Mouse (Mus musculus) forebrain, embryonic 10.5 days (tissue): ENCODE measurements around the gene Angptl8. TPM values are rescaled to one million over a fixed set of nuclear protein-coding genes. Genes with fewer than 3 reads are reported as not detected.

Experiments
- DNase-seq: peaks from one replicate; pipeline ENCODE4 v3.0.0-alpha.2; 2017; ENCODE audit warnings: low spot score; ENCODE audit errors: extremely low spot score
- H3K27ac ChIP-seq: fragments of 300-500 bp; sonication (generic); 2 replicates; pipeline ENCODE4 v1.5.1; 2016; ENCODE audit warnings: mild to moderate bottlenecking
- H3K27me3 ChIP-seq: fragments of 300-500 bp; sonication (generic); 2 replicates; pipeline ENCODE4 v1.6.1; 2016; ENCODE audit warnings: mild to moderate bottlenecking; ENCODE audit not compliant: poor library complexity, severe bottlenecking
- H3K36me3 ChIP-seq: fragments of 300-500 bp; sonication (generic); replicated peaks from 2 replicates; pipeline ENCODE4 v1.6.1; 2016; ENCODE audit warnings: mild to moderate bottlenecking, moderate library complexity
- H3K4me1 ChIP-seq: fragments of 300-500 bp; sonication (generic); 2 replicates; pipeline ENCODE4 v1.6.1; 2016
- H3K4me3 ChIP-seq: fragments of 300-500 bp; sonication (generic); 2 replicates; pipeline ENCODE4 v1.5.1; 2016; ENCODE audit warnings: mild to moderate bottlenecking, moderate library complexity
- H3K9me3 ChIP-seq: fragments of 300-500 bp; sonication (generic); 2 replicates; pipeline ENCODE4 v1.6.1; 2016; ENCODE audit warnings: mild to moderate bottlenecking, moderate library complexity
- WGBS: fragments of 180-500 bp; shearing (Covaris S2); methylation state at CpG from one replicate; pipeline ENCODE4 v1.1.7; 2016; 5-methylcytosine and 5-hydroxymethylcytosine counted together
- polyA plus RNA-seq: library from polyadenylated mRNA; unstranded; fragments of >200 nt; fragmentation: Nextera tagmentation; extraction: Ambion mirVana; gene quantifications from 2 replicates; pipeline ENCODE4 v1.2.1, GENCODE M21; 2016

Gene Angptl8
- polyA plus RNA-seq, 1 experiment from 2014 or later: 0.94 TPM

- Histone ChIP-seq H3K4me3 (no peak overlapping the region), H3K36me3 (peaks cover 71% of the 10 kb centered on the region), H3K4me1 (peaks cover 28% of the 10 kb centered on the region), H3K27ac (no peak overlapping the region), H3K27me3 (no peaks in the 10 kb centered on the region), H3K9me3 (no peaks in the 10 kb centered on the region)
- no peak for DNase-seq
- WGBS: 90% methylated on average over 6 of the region's 6 CpGs
These were observed 7.8 kb downstream of the Angptl8 start for GRCm38 (mm10) chr9:21843086-21843485.

GRCm38 (mm10) chr9:21845381-21846080, 10.2 kb downstream of the Angptl8 start:
- 58% methylated on average over 14 of the region's 14 CpGs for WGBS
- no peaks in the 10 kb centered on the region for H3K27me3 ChIP-seq
- H3K4me3 ChIP-seq: no peak overlapping the region
- H3K36me3 ChIP-seq: peaks cover 52% of the 10 kb centered on the region
- DNase-seq: no peak
- H3K4me1 ChIP-seq: peaks cover 46% of the 10 kb centered on the region
- no peaks in the 10 kb centered on the region for H3K9me3 ChIP-seq
- H3K27ac ChIP-seq: no peak overlapping the region

GRCm38 (mm10) chr9:21846755-21847341, 11.5 kb downstream of the Angptl8 start:
- Histone ChIP-seq H3K36me3 (peaks cover 41% of the 10 kb centered on the region), H3K4me3 (peak overlapping the region; percentile 31), H3K27me3 (no peaks in the 10 kb centered on the region), H3K4me1 (peaks cover 59% of the 10 kb centered on the region), H3K27ac (peak overlapping the region; percentile 83), H3K9me3 (no peaks in the 10 kb centered on the region)
- no peak for DNase-seq
- 21% methylated on average over 11 of the region's 11 CpGs for WGBS

GRCm38 (mm10) chr9:21847425-21847824, 12.1 kb downstream of the Angptl8 start:
- no peak for DNase-seq
- Histone ChIP-seq H3K4me3 (peak overlapping the region; percentile 31; the same call in 1 of the 2 replicates), H3K27ac (peak overlapping the region; percentile 83), H3K36me3 (peaks cover 35% of the 10 kb centered on the region), H3K4me1 (peaks cover 65% of the 10 kb centered on the region), H3K27me3 (no peaks in the 10 kb centered on the region), H3K9me3 (no peaks in the 10 kb centered on the region)
- 26% methylated on average over 3 of the region's 3 CpGs for WGBS

- H3K27ac ChIP-seq: peak overlapping the region; percentile 83
- no peaks in the 10 kb centered on the region for H3K9me3 ChIP-seq
- H3K36me3 ChIP-seq: peaks cover 30% of the 10 kb centered on the region
- peaks cover 70% of the 10 kb centered on the region for H3K4me1 ChIP-seq
- 17% methylated on average over 10 of the region's 10 CpGs for WGBS
- no peaks in the 10 kb centered on the region for H3K27me3 ChIP-seq
- DNase-seq: no peak
- H3K4me3 ChIP-seq: no peak overlapping the region
These were observed 12.6 kb downstream of the Angptl8 start for GRCm38 (mm10) chr9:21847926-21848325.

- no peaks in the 10 kb centered on the region for H3K9me3 ChIP-seq
- H3K4me3 ChIP-seq: no peak overlapping the region
- peaks cover 15% of the 10 kb centered on the region for H3K36me3 ChIP-seq
- H3K27ac ChIP-seq: no peak overlapping the region
- no peak for DNase-seq
- H3K4me1 ChIP-seq: peaks cover 69% of the 10 kb centered on the region
- WGBS: 84% methylated on average over 7 of the region's 7 CpGs
- H3K27me3 ChIP-seq: no peaks in the 10 kb centered on the region
These were observed 14.7 kb downstream of the Angptl8 start for GRCm38 (mm10) chr9:21849691-21850677.

- H3K4me3 ChIP-seq: peak overlapping the region; percentile 86; the same call in 1 of the 2 replicates
- H3K36me3 ChIP-seq: peaks cover 4% of the 10 kb centered on the region
- WGBS: 85% methylated on average over 3 of the region's 3 CpGs
- peaks cover 60% of the 10 kb centered on the region for H3K4me1 ChIP-seq
- no peaks in the 10 kb centered on the region for H3K27me3 ChIP-seq
- H3K9me3 ChIP-seq: no peaks in the 10 kb centered on the region
- no peak overlapping the region for H3K27ac ChIP-seq
- no peak for DNase-seq
These were observed 15.8 kb downstream of the Angptl8 start for GRCm38 (mm10) chr9:21851084-21851483.

GRCm38 (mm10) chr9:21852128-21853091, 17.1 kb downstream of the Angptl8 start, which contains the start of gene Dock6:
Gene Dock6, minus strand, starts transcription at chr9:21852635.
- peak; percentile 92 for DNase-seq
- H3K36me3 ChIP-seq: no peaks in the 10 kb centered on the region
- no peaks in the 10 kb centered on the region for H3K27me3 ChIP-seq
- H3K27ac ChIP-seq: peak within 1 kb of the TSS; percentile 91
- H3K9me3 ChIP-seq: no peaks in the 10 kb centered on the region
- peak within 1 kb of the TSS; percentile 86 for H3K4me3 ChIP-seq
- peaks cover 50% of the 10 kb centered on the region for H3K4me1 ChIP-seq
- WGBS: under 1% methylated on average over 68 of the region's 68 CpGs

GRCm38 (mm10) chr9:21853961-21854360, 18.7 kb downstream of the Angptl8 start:
- 84% methylated on average over 5 of the region's 5 CpGs for WGBS
- peaks cover 36% of the 10 kb centered on the region for H3K4me1 ChIP-seq
- no peaks in the 10 kb centered on the region for H3K36me3 ChIP-seq
- no peak for DNase-seq
- H3K27me3 ChIP-seq: no peaks in the 10 kb centered on the region
- no peaks in the 10 kb centered on the region for H3K9me3 ChIP-seq
- H3K4me3 ChIP-seq: no peak overlapping the region
- no peak overlapping the region for H3K27ac ChIP-seq

- Histone ChIP-seq H3K27me3 (no peaks in the 10 kb centered on the region), H3K4me1 (peaks cover 31% of the 10 kb centered on the region), H3K27ac (no peak overlapping the region), H3K9me3 (no peaks in the 10 kb centered on the region), H3K4me3 (no peak overlapping the region), H3K36me3 (no peaks in the 10 kb centered on the region)
- WGBS: 86% methylated on average over 6 of the region's 6 CpGs
- DNase-seq: no peak
These were observed 19.6 kb downstream of the Angptl8 start for GRCm38 (mm10) chr9:21854894-21855293.

GRCm38 (mm10) chr9:21857501-21857900, 22.2 kb downstream of the Angptl8 start:
- Histone ChIP-seq H3K9me3 (peaks cover 8% of the 10 kb centered on the region; the same call in 1 of the 2 replicates), H3K27me3 (no peaks in the 10 kb centered on the region), H3K27ac (no peak overlapping the region), H3K36me3 (no peaks in the 10 kb centered on the region), H3K4me1 (peaks cover 5% of the 10 kb centered on the region), H3K4me3 (no peak overlapping the region)
- 83% methylated on average over 2 of the region's 2 CpGs for WGBS
- no peak for DNase-seq
